Mouse (Mus musculus) small intestine, adult 2 months (tissue): ENCODE results near the gene Tm9sf1.

ENCODE experiments used
- CTCF ChIP-seq: fragments of 200-500 bp; IDR thresholded peaks from 2 replicates; pipeline ENCODE4 v1.5.1; 2012; ENCODE audit warnings: low read depth, mild to moderate bottlenecking, control low read depth, inconsistent platforms, low read length, moderate library complexity, mixed read lengths; ENCODE audit not compliant: insufficient replicate concordance, insufficient read length; ENCODE audit errors: extremely low read depth
- POLR2A ChIP-seq: fragments of 200-500 bp; IDR thresholded peaks from 2 replicates; pipeline ENCODE4 v1.6.1; 2012; ENCODE audit warnings: low read depth, mild to moderate bottlenecking, control low read depth, inconsistent platforms, low read length, moderate library complexity

DNA sequence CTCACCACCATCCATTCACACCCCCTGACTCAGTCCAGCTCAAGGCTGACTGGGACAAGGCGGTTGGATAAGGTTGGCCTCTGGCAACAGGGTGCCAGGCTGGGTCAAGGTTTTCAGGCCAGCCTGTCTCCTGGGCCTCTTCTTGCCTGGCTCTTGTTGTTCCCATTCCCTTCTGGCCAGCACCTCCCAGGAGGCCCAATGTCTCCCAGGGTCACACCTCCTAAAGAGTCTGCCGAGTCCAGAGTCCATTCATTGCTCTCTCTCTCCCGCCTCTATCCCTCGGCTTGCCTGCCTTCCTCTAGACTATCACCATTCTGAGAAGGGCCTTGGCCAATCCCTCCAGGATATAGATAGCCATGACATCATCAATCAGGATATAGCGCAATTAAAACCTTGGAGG is 14.4 kb upstream of the Tm9sf1 start:
- TF ChIP-seq CTCF (peak; percentile 7; the same call in 1 of the 2 replicates), POLR2A (peak; percentile 12; the same call in 1 of the 2 replicates)
